Mouse (Mus musculus): Measurements from ENCODE around the gene Arhgap33. TPM values are rescaled to one million over a fixed set of nuclear protein-coding genes. Genes with fewer than 3 reads are reported as not detected.
A peak's percentile ranks its signal among the peaks of the same experiment; 100 is the strongest.

Arhgap33 gene
- polyA plus RNA-seq, 1 experiment from 2014 or later, result 158 TPM

GRCm38 (mm10) chr7:30551445-30552101 lies 16.7 kb upstream of the Arhgap33 start:
- Histone ChIP-seq H3K36me3 (replicated peaks) (peaks cover 20% of the 10 kb centered on the region; the same call in 1 of the 2 replicates), H3K27me3 (replicated peaks) (no peaks in the 10 kb centered on the region), H3K4me1 (peaks cover 15% of the 10 kb centered on the region), H3K4me3 (peak overlapping the region; percentile 71), H3K4me2 (peak overlapping the region; percentile 90), H3K27ac (peak overlapping the region; percentile 97), H3K9me3 (no peaks in the 10 kb centered on the region), H3K9ac (peak overlapping the region; percentile 62)
- 1% methylated on average over 10 of the region's 10 CpGs for WGBS
- peak; percentile 81 for ATAC-seq (replicated peaks)

- no peaks in the 10 kb centered on the region for H3K9me3 ChIP-seq
- H3K36me3 ChIP-seq (replicated peaks), result peaks cover 13% of the 10 kb centered on the region; the same call in 1 of the 2 replicates
- ATAC-seq (replicated peaks), result no peak
- no peak overlapping the region for H3K4me2 ChIP-seq
- H3K27ac ChIP-seq, result no peak overlapping the region
- H3K4me1 ChIP-seq, result peaks cover 15% of the 10 kb centered on the region
- 100% methylated on average over 1 of the region's 1 CpGs for whole genome bisulfite sequencing
- no peak overlapping the region for H3K4me3 ChIP-seq
- H3K27me3 ChIP-seq (replicated peaks), result no peaks in the 10 kb centered on the region
- no peak overlapping the region for H3K9ac ChIP-seq
These were observed 15.7 kb upstream of the Arhgap33 start for GRCm38 (mm10) chr7:30550603-30551002.

GRCm38 (mm10) chr7:30549880-30550279 lies 15.0 kb upstream of the Arhgap33 start:
- no peaks in the 10 kb centered on the region for H3K9me3 ChIP-seq

GRCm38 (mm10) chr7:30544327-30544726 lies 9.5 kb upstream of the Arhgap33 start:
- H3K4me2 ChIP-seq, result no peak overlapping the region
- no peaks in the 10 kb centered on the region for H3K9me3 ChIP-seq
- peaks cover 5% of the 10 kb centered on the region; the same call in 1 of the 2 replicates for H3K36me3 ChIP-seq (replicated peaks)
- 93% methylated on average over 2 of the region's 2 CpGs for WGBS
- H3K4me3 ChIP-seq, result no peak overlapping the region
- no peaks in the 10 kb centered on the region for H3K27me3 ChIP-seq (replicated peaks)
- H3K4me1 ChIP-seq, result no peaks in the 10 kb centered on the region
- ATAC-seq (replicated peaks), result no peak
- no peak overlapping the region for H3K9ac ChIP-seq
- H3K27ac ChIP-seq, result no peak overlapping the region

More at GRCm38 (mm10) chr7:30549880-30550279, 15.0 kb upstream of the Arhgap33 start:
- Histone ChIP-seq H3K27ac (no peak overlapping the region), H3K27me3 (replicated peaks) (no peaks in the 10 kb centered on the region), H3K36me3 (replicated peaks) (peaks cover 6% of the 10 kb centered on the region; the same call in 1 of the 2 replicates), H3K4me1 (peaks cover 15% of the 10 kb centered on the region), H3K9ac (no peak overlapping the region), H3K4me3 (no peak overlapping the region), H3K4me2 (no peak overlapping the region)
- WGBS, result 86% methylated on average over 2 of the region's 2 CpGs
- ATAC-seq (replicated peaks), result no peak

- Histone ChIP-seq H3K4me3 (no peak overlapping the region), H3K4me1 (peaks cover 6% of the 10 kb centered on the region), H3K27me3 (replicated peaks) (no peaks in the 10 kb centered on the region), H3K27ac (no peak overlapping the region), H3K9me3 (no peaks in the 10 kb centered on the region), H3K9ac (no peak overlapping the region), H3K4me2 (no peak overlapping the region), H3K36me3 (replicated peaks) (peaks cover 5% of the 10 kb centered on the region; the same call in 1 of the 2 replicates)
- ATAC-seq (replicated peaks), result no peak
- 94% methylated on average over 7 of the region's 7 CpGs for WGBS
These were observed 5.7 kb upstream of the Arhgap33 start for GRCm38 (mm10) chr7:30540572-30540971.

- H3K36me3 ChIP-seq (replicated peaks), result peaks cover 29% of the 10 kb centered on the region
- peak overlapping the region; percentile 76 for H3K9ac ChIP-seq
- 1% methylated on average over 24 of the region's 26 CpGs for WGBS
- peak overlapping the region; percentile 82 for H3K4me2 ChIP-seq
- H3K4me1 ChIP-seq, result peaks cover 38% of the 10 kb centered on the region
- H3K27me3 ChIP-seq (replicated peaks), result no peaks in the 10 kb centered on the region
- H3K4me3 ChIP-seq, result peak overlapping the region; percentile 70
- H3K27ac ChIP-seq, result peak overlapping the region; percentile 96
- no peaks in the 10 kb centered on the region for H3K9me3 ChIP-seq
- ATAC-seq (replicated peaks), result peak; percentile 46
These were observed 773 bp downstream of the Arhgap33 start for GRCm38 (mm10) chr7:30533941-30534632.

- WGBS, result 7% methylated on average over 8 of the region's 8 CpGs
- ATAC-seq (replicated peaks), result no peak
These were observed 1.9 kb downstream of the Arhgap33 start for GRCm38 (mm10) chr7:30532931-30533330.

GRCm38 (mm10) chr7:30531291-30531815 lies 3.5 kb downstream of the Arhgap33 start:
- Histone ChIP-seq H3K27ac (no peak overlapping the region), H3K4me1 (peaks cover 38% of the 10 kb centered on the region), H3K36me3 (replicated peaks) (peaks cover 55% of the 10 kb centered on the region), H3K4me2 (peak overlapping the region; percentile 20), H3K9ac (no peak overlapping the region), H3K9me3 (no peaks in the 10 kb centered on the region), H3K4me3 (no peak overlapping the region), H3K27me3 (replicated peaks) (no peaks in the 10 kb centered on the region)
- WGBS, result 87% methylated on average over 9 of the region's 9 CpGs
- no peak for ATAC-seq (replicated peaks)

More at GRCm38 (mm10) chr7:30532931-30533330, 1.9 kb downstream of the Arhgap33 start:
- Histone ChIP-seq H3K36me3 (replicated peaks) (peaks cover 39% of the 10 kb centered on the region), H3K4me3 (peak overlapping the region; percentile 70), H3K9ac (peak overlapping the region; percentile 76), H3K27ac (0 out of 2 replicates have a peak overlapping the region, but pooled peaks have one; percentile 96), H3K27me3 (replicated peaks) (no peaks in the 10 kb centered on the region), H3K4me2 (peak overlapping the region; percentile 82), H3K4me1 (peaks cover 38% of the 10 kb centered on the region), H3K9me3 (no peaks in the 10 kb centered on the region)

GRCm38 (mm10) chr7:30526981-30527380 lies 7.9 kb downstream of the Arhgap33 start:
- H3K27me3 ChIP-seq (replicated peaks), result no peaks in the 10 kb centered on the region
- ATAC-seq (replicated peaks), result no peak
- no peak overlapping the region for H3K9ac ChIP-seq
- H3K4me1 ChIP-seq, result peaks cover 9% of the 10 kb centered on the region
- no peak overlapping the region for H3K4me3 ChIP-seq
- WGBS, result 74% methylated on average over 14 of the region's 14 CpGs
- no peaks in the 10 kb centered on the region for H3K9me3 ChIP-seq
- no peak overlapping the region for H3K27ac ChIP-seq
- peaks cover 85% of the 10 kb centered on the region for H3K36me3 ChIP-seq (replicated peaks)
- H3K4me2 ChIP-seq, result no peak overlapping the region

GRCm38 (mm10) chr7:30526399-30526798 lies 8.5 kb downstream of the Arhgap33 start:
- Histone ChIP-seq H3K27me3 (replicated peaks) (no peaks in the 10 kb centered on the region), H3K4me1 (peaks cover 5% of the 10 kb centered on the region), H3K9ac (no peak overlapping the region), H3K27ac (0 out of 2 replicates have a peak overlapping the region, but pooled peaks have one; percentile 13), H3K9me3 (no peaks in the 10 kb centered on the region), H3K4me3 (no peak overlapping the region), H3K4me2 (no peak overlapping the region), H3K36me3 (replicated peaks) (peaks cover 79% of the 10 kb centered on the region)
- 33% methylated on average over 17 of the region's 17 CpGs for WGBS
- no peak for ATAC-seq (replicated peaks)

GRCm38 (mm10) chr7:30525954-30526353 lies 8.9 kb downstream of the Arhgap33 start:
- H3K9ac ChIP-seq, result no peak overlapping the region
- ATAC-seq (replicated peaks), result no peak
- WGBS, result 44% methylated on average over 10 of the region's 10 CpGs

GRCm38 (mm10) chr7:30524487-30524886 lies 10.4 kb downstream of the Arhgap33 start:
- no peaks in the 10 kb centered on the region for H3K27me3 ChIP-seq (replicated peaks)
- no peak overlapping the region for H3K4me2 ChIP-seq
- no peak overlapping the region for H3K4me3 ChIP-seq
- no peak for ATAC-seq (replicated peaks)
- no peaks in the 10 kb centered on the region for H3K9me3 ChIP-seq
- WGBS, result 81% methylated on average over 6 of the region's 6 CpGs
- peaks cover 64% of the 10 kb centered on the region for H3K36me3 ChIP-seq (replicated peaks)
- no peak overlapping the region for H3K27ac ChIP-seq
- peaks cover 9% of the 10 kb centered on the region; the same call in 1 of the 2 replicates for H3K4me1 ChIP-seq
- no peak overlapping the region for H3K9ac ChIP-seq

More at GRCm38 (mm10) chr7:30525954-30526353, 8.9 kb downstream of the Arhgap33 start:
- H3K27me3 ChIP-seq (replicated peaks), result no peaks in the 10 kb centered on the region
- H3K4me3 ChIP-seq, result no peak overlapping the region
- no peak overlapping the region for H3K4me2 ChIP-seq
- H3K4me1 ChIP-seq, result 0 out of 2 replicates have a peak, but pooled peaks cover 4% of the 10 kb centered on the region
- H3K9me3 ChIP-seq, result no peaks in the 10 kb centered on the region
- peaks cover 77% of the 10 kb centered on the region for H3K36me3 ChIP-seq (replicated peaks)
- H3K27ac ChIP-seq, result no peak overlapping the region
